Mouse (Mus musculus): ENCODE measurements at regions not wholly inside any gene's neighbourhood (a gene's known extent, or its start where the extent isn't known, plus 50 kb on each side); places are given as distances from the start of the nearest gene placed in this dataset.

GRCm38 (mm10) chr3:52500026-52500425, 231.9 kb downstream of the Foxo1 start:
- Histone ChIP-seq H3K4me1 (ENCODE audit: control insufficient read depth, insufficient read depth, low read length) (no peaks in the 10 kb centered on the region), H3K4me3 (replicated peaks; ENCODE audit: extremely low read depth, low read depth, low read length) (no peak overlapping the region)
- no peak for TF ChIP-seq CTCF (IDR thresholded peaks at IDR 0.05; ENCODE audit: insufficient read depth, low read length)
- no peak for TF ChIP-seq POLR2A (IDR thresholded peaks at IDR 0.05; ENCODE audit: borderline replicate concordance, extremely low read depth, low read depth, low read length)
- DNase-seq = no peak
- 83% methylated on average over 6 of the region's 6 CpGs for whole genome bisulfite sequencing

- Histone ChIP-seq H3K4me1 (ENCODE audit: control insufficient read depth, insufficient read depth, low read length) (no peaks in the 10 kb centered on the region), H3K4me3 (replicated peaks; ENCODE audit: extremely low read depth, low read depth, low read length) (no peak overlapping the region)
- WGBS = 100% methylated on average over 1 of the region's 1 CpGs
- no peak for TF ChIP-seq POLR2A (IDR thresholded peaks at IDR 0.05; ENCODE audit: borderline replicate concordance, extremely low read depth, low read depth, low read length)
- DNase-seq = no peak
These were observed 231.4 kb downstream of the Foxo1 start for GRCm38 (mm10) chr3:52499581-52499980.

GRCm38 (mm10) chr3:52498506-52499228, 230.5 kb downstream of the Foxo1 start:
- DNase-seq = no peak
- Histone ChIP-seq H3K4me1 (ENCODE audit: control insufficient read depth, insufficient read depth, low read length) (no peaks in the 10 kb centered on the region), H3K4me3 (replicated peaks; ENCODE audit: extremely low read depth, low read depth, low read length) (no peak overlapping the region)
- WGBS = 85% methylated on average over 15 of the region's 15 CpGs
- TF ChIP-seq CTCF (IDR thresholded peaks at IDR 0.05; ENCODE audit: insufficient read depth, low read length) = no peak
- no peak for TF ChIP-seq POLR2A (IDR thresholded peaks at IDR 0.05; ENCODE audit: borderline replicate concordance, extremely low read depth, low read depth, low read length)

DNA sequence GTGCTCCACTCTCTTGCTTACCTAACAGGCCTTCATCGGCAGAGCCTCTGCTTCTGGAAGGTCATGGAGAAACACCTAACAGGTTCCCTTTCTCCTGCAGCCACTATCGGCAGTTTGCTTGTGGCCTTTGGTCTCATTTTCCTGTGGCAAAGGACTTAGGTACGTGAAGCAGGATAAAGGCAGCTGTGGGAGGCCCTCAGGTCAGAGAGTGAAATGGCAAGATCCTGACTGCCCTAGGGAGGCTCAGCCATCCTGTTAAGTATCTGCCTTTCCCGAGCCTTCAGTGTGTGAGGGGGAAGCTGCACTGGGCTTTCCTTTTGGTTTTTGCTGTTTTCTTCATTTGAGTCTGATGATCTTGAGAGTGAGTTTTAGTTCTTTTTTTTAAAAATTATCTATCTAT, 228.8 kb downstream of the Foxo1 start:
- no peak for DNase-seq
- Histone ChIP-seq H3K4me3 (replicated peaks; ENCODE audit: extremely low read depth, low read depth, low read length) (no peak overlapping the region), H3K4me1 (ENCODE audit: control insufficient read depth, insufficient read depth, low read length) (no peaks in the 10 kb centered on the region)
- TF ChIP-seq POLR2A (IDR thresholded peaks at IDR 0.05; ENCODE audit: borderline replicate concordance, extremely low read depth, low read depth, low read length) (no peak), CTCF (IDR thresholded peaks at IDR 0.05; ENCODE audit: insufficient read depth, low read length) (no peak)
- 93% methylated on average over 4 of the region's 4 CpGs for WGBS

GRCm38 (mm10) chr3:52495401-52495800, 227.3 kb downstream of the Foxo1 start:
- Histone ChIP-seq H3K4me1 (ENCODE audit: control insufficient read depth, insufficient read depth, low read length) (no peaks in the 10 kb centered on the region), H3K4me3 (replicated peaks; ENCODE audit: extremely low read depth, low read depth, low read length) (no peak overlapping the region)
- no peak for DNase-seq
- no peak for TF ChIP-seq POLR2A (IDR thresholded peaks at IDR 0.05; ENCODE audit: borderline replicate concordance, extremely low read depth, low read depth, low read length)
- TF ChIP-seq CTCF (IDR thresholded peaks at IDR 0.05; ENCODE audit: insufficient read depth, low read length) = no peak

- no peak for DNase-seq
- 60% methylated on average over 2 of the region's 2 CpGs for WGBS
- TF ChIP-seq POLR2A (IDR thresholded peaks at IDR 0.05; ENCODE audit: borderline replicate concordance, extremely low read depth, low read depth, low read length) (no peak), CTCF (IDR thresholded peaks at IDR 0.05; ENCODE audit: insufficient read depth, low read length) (no peak)
- no peak overlapping the region for H3K4me3 ChIP-seq (replicated peaks; ENCODE audit: extremely low read depth, low read depth, low read length)
- no peaks in the 10 kb centered on the region for H3K4me1 ChIP-seq (ENCODE audit: control insufficient read depth, insufficient read depth, low read length)
These were observed 226.8 kb downstream of the Foxo1 start for GRCm38 (mm10) chr3:52494924-52495323.

DNA sequence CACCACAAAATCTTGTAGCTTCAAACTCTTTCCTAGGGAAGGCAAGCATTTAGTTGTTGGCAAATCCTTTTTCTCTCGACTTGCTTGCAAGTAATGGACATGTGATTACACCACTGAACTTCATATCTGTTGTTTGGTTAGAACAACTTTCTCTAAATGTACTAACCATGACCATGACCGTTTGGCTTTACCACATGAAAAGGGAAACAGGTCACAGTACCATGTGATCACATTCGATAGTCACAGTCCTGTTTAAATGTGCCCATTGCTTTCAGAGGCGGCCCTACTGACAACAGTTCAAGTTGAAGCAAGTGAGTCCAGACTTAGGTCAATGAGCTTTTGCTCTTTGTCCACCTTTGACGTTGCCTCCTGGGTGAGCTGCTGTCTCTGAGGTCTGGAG, 211.1 kb downstream of the Foxo1 start:
- DNase-seq = no peak
- Histone ChIP-seq H3K4me1 (ENCODE audit: control insufficient read depth, insufficient read depth, low read length) (no peaks in the 10 kb centered on the region), H3K4me3 (replicated peaks; ENCODE audit: extremely low read depth, low read depth, low read length) (no peak overlapping the region)
- 72% methylated on average over 5 of the region's 5 CpGs for WGBS
- TF ChIP-seq CTCF (IDR thresholded peaks at IDR 0.05; ENCODE audit: insufficient read depth, low read length) (no peak), POLR2A (IDR thresholded peaks at IDR 0.05; ENCODE audit: borderline replicate concordance, extremely low read depth, low read depth, low read length) (no peak)

DNA sequence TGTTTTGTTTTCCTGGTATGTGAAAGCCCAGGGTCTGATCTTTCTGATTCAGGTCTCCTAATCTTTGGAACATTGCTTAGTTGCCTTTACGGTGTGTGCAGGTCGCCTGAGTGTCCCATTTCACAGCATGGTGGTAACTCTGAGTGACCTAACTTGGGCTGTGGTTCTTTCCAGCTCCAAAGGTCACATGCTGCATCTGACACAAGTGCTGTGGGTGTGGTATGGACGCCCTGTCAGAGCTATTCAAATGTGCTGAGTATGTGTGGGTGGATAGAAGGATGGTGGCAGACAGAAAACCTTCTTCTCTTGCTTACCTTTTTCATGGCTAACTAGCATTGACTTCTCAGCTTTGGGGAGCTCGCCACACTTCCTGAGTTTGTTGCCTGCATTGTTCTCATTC, 201.8 kb downstream of the Foxo1 start:
- Histone ChIP-seq H3K4me1 (ENCODE audit: control insufficient read depth, insufficient read depth, low read length) (no peaks in the 10 kb centered on the region), H3K4me3 (replicated peaks; ENCODE audit: extremely low read depth, low read depth, low read length) (no peak overlapping the region)
- TF ChIP-seq CTCF (IDR thresholded peaks at IDR 0.05; ENCODE audit: insufficient read depth, low read length) = no peak
- TF ChIP-seq POLR2A (IDR thresholded peaks at IDR 0.05; ENCODE audit: borderline replicate concordance, extremely low read depth, low read depth, low read length) = no peak
- DNase-seq = no peak
- WGBS = 87% methylated on average over 4 of the region's 4 CpGs

DNA sequence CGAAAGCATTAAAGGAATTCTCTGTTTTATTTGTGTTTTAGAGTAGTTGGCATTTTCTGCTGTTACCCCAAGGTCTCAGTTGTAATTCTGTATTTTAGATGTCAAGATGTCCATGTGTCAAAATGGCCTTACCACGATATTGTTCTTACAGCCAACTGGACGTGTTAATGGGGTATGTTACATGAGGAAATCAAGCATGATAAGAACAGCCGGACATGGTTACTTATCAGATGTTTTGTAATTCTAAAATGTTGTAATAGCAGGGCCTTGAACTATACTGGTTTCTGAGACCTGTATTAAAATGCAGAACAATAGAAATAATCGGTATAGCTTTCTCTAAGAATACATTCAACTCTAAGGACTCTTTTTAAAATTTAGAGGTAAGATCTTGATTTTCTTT, 201.3 kb downstream of the Foxo1 start:
- 76% methylated on average over 5 of the region's 5 CpGs for WGBS
- TF ChIP-seq CTCF (IDR thresholded peaks at IDR 0.05; ENCODE audit: insufficient read depth, low read length) (no peak), POLR2A (IDR thresholded peaks at IDR 0.05; ENCODE audit: borderline replicate concordance, extremely low read depth, low read depth, low read length) (no peak)

GRCm38 (mm10) chr3:52468326-52468725, 200.2 kb downstream of the Foxo1 start:
- no peak for DNase-seq
- WGBS = 84% methylated on average over 8 of the region's 8 CpGs
- Histone ChIP-seq H3K4me3 (replicated peaks; ENCODE audit: extremely low read depth, low read depth, low read length) (no peak overlapping the region), H3K4me1 (ENCODE audit: control insufficient read depth, insufficient read depth, low read length) (no peaks in the 10 kb centered on the region)
- TF ChIP-seq CTCF (IDR thresholded peaks at IDR 0.05; ENCODE audit: insufficient read depth, low read length) (no peak), POLR2A (IDR thresholded peaks at IDR 0.05; ENCODE audit: borderline replicate concordance, extremely low read depth, low read depth, low read length) (no peak)

More for the DNA sequence above, 201.3 kb downstream of the Foxo1 start:
- Histone ChIP-seq H3K4me1 (ENCODE audit: control insufficient read depth, insufficient read depth, low read length) (no peaks in the 10 kb centered on the region), H3K4me3 (replicated peaks; ENCODE audit: extremely low read depth, low read depth, low read length) (no peak overlapping the region)
- no peak for DNase-seq
